9 mouse cellular contexts compared by ENCODE assay signal in the genomic region with DNA sequence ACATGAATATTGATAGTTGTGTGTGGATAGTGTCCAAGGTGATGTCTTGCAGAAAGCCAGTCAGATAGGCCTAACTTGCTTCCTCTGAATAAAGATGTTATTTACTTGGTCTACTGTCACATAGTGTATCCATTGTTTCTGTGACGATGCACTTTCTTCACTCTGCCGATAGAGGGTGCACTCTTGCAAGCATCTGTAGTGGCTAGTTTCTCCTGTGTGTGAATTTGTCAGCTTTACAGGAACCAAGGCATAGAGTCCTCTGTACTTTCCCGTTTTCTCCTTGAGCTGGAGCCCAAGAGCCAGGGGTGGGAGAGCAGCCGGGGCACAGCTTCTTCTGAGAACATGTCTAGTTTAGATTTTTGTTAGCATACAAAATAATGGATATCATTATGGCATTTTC. TPM values are rescaled to one million over a fixed set of nuclear protein-coding genes. Genes with fewer than 3 reads are reported as not detected.
DNase-seq lines count a peak whose midpoint lies in the region; ATAC-seq and TF ChIP-seq lines count a peak whose summit lies in the region.
"Had no signal": no experiment of that assay in that cellular context is flagged by ENCODE, and none has a peak within 500 bp of the region (broad histone marks: within the 10 kb centered on the region; RNA-seq: fewer than 3 reads in every experiment).

No protein-coding gene starts in this region.

- no peak overlapping the region for H3K4me2 ChIP-seq in kidney, embryonic 15.5 days
- H3K4me2 ChIP-seq: lung, embryonic 15.5 days; stomach, embryonic 15.5 days had no signal

- no peak overlapping the region for H3K4me3 ChIP-seq in kidney, embryonic 15.5 days (replicated peaks)
- no peak overlapping the region for H3K4me3 ChIP-seq in G1E (ENCODE audit: low read depth, low read length)
- H3K4me3 ChIP-seq: lung, embryonic 15.5 days; stomach, embryonic 15.5 days had no signal

- H3K4me1 ChIP-seq in kidney, embryonic 15.5 days = no peaks in the 10 kb centered on the region
- peaks cover 5% of the 10 kb centered on the region; the same call in 1 of the 2 replicates for H3K4me1 ChIP-seq in G1E (ENCODE audit: insufficient read depth, low read depth, low read length)
- H3K4me1 ChIP-seq: lung, embryonic 15.5 days; stomach, embryonic 15.5 days had no signal

- no peaks in the 10 kb centered on the region for H3K27me3 ChIP-seq in kidney, embryonic 15.5 days
- no peaks in the 10 kb centered on the region for H3K27me3 ChIP-seq in G1E (ENCODE audit: insufficient read depth, low read length)
- H3K27me3 ChIP-seq: lung, embryonic 15.5 days; stomach, embryonic 15.5 days had no signal

- peak; percentile 67 for TF ChIP-seq CTCF in G1E (IDR thresholded peaks at IDR 0.05; ENCODE audit: low read depth, low read length)

- no peak overlapping the region for H3K27ac ChIP-seq in kidney, embryonic 15.5 days
- H3K27ac ChIP-seq: lung, embryonic 15.5 days; stomach, embryonic 15.5 days had no signal

- ATAC-seq in kidney, embryonic 15.5 days (replicated peaks; ENCODE audit: low FRiP score) = no peak
- no peak for ATAC-seq in G1E (ENCODE audit: extremely low read depth, insufficient number of reproducible peaks, low FRiP score, poor library complexity, severe bottlenecking)

- no peak overlapping the region for H3K9ac ChIP-seq in kidney, embryonic 15.5 days
- H3K9ac ChIP-seq: lung, embryonic 15.5 days; stomach, embryonic 15.5 days had no signal

- 48% methylated on average over 4 of the region's 4 CpGs for WGBS in kidney, embryonic 15.5 days

- DNase-seq in kidney, postnatal 14 days = peak; percentile 21
- peak; percentile 21 for DNase-seq in G1E (ENCODE audit: low spot score)
- peak; percentile 66 for DNase-seq in brain, adult 2 months (ENCODE audit: low read depth, low spot score)
- DNase-seq in lung, postnatal 25 days (ENCODE audit: low spot score) = peak; percentile 23
- no peak for DNase-seq in spleen, postnatal 14 days (ENCODE audit: low spot score in 2 of 2)
- DNase-seq in urinary bladder, adult 2 months (ENCODE audit: low spot score) = no peak

- peaks cover 89% of the 10 kb centered on the region for H3K36me3 ChIP-seq in kidney, embryonic 15.5 days
- H3K36me3 ChIP-seq in G1E (replicated peaks) = peaks cover 97% of the 10 kb centered on the region

- H3K9me3 ChIP-seq in kidney, embryonic 15.5 days (replicated peaks) = no peaks in the 10 kb centered on the region
- no peaks in the 10 kb centered on the region for H3K9me3 ChIP-seq in G1E (replicated peaks)
- H3K9me3 ChIP-seq: lung, embryonic 15.5 days; stomach, embryonic 15.5 days had no signal

RNA-seq across cellular contexts. Expression of gene Calhm2, which starts 17.0 kb away (rescaled TPM):
- 5.7 and 7.2 TPM in 2 replicates for polyA plus RNA-seq in kidney, embryonic 15.5 days (2015; fragmentation: Nextera tagmentation; extraction: Ambion mirVana)
- total RNA-seq in G1E (2014; fragmentation: Nextera tagmentation) (not detected in 2 replicates), G1E (2017) (0.17 and 0.44 TPM in 2 replicates)
- polyA plus RNA-seq in G1E (2012) = 0.07 and 0.08 TPM in 2 replicates
- 16.2 and 16.9 TPM in 2 replicates for polyA plus RNA-seq in urinary bladder, adult 2 months (2012; rRNA removed)

RNA-seq across cellular contexts. Expression of gene Calhm1, which starts 23.0 kb away (rescaled TPM):
- polyA plus RNA-seq in kidney, embryonic 15.5 days (2015; fragmentation: Nextera tagmentation; extraction: Ambion mirVana) = not detected in 2 replicates
- not detected in 2 replicates for total RNA-seq in G1E (2014; fragmentation: Nextera tagmentation)
- not detected in 2 replicates for total RNA-seq in G1E (2017)
- polyA plus RNA-seq in G1E (2012) = not detected in 2 replicates
- not detected in 2 replicates for polyA plus RNA-seq in urinary bladder, adult 2 months (2012; rRNA removed)
- polyA plus RNA-seq: lung, embryonic 15.5 days; stomach, embryonic 15.5 days had no signal

RNA-seq across cellular contexts. Expression of gene Pdcd11, which starts 30.5 kb away (rescaled TPM):
- 10.0 and 10.5 TPM in 2 replicates for polyA plus RNA-seq in kidney, embryonic 15.5 days (2015; fragmentation: Nextera tagmentation; extraction: Ambion mirVana)
- total RNA-seq in G1E (2014; fragmentation: Nextera tagmentation) (27.2 and 27.5 TPM in 2 replicates), G1E (2017) (29.3 and 30.9 TPM in 2 replicates)
- 32.9 and 37.5 TPM in 2 replicates for polyA plus RNA-seq in G1E (2012)
- polyA plus RNA-seq in urinary bladder, adult 2 months (2012; rRNA removed) = 12.7 and 15.1 TPM in 2 replicates

RNA-seq across cellular contexts. Expression of gene Usmg5, which starts 30.6 kb away (rescaled TPM):
- 1,312 and 1,558 TPM in 2 replicates for polyA plus RNA-seq in kidney, embryonic 15.5 days (2015; fragmentation: Nextera tagmentation; extraction: Ambion mirVana)
- total RNA-seq in G1E (2014; fragmentation: Nextera tagmentation) (144 and 195 TPM in 2 replicates), G1E (2017) (1,057 and 1,170 TPM in 2 replicates)
- 15.0 and 27.1 TPM in 2 replicates for polyA plus RNA-seq in G1E (2012)
- polyA plus RNA-seq in urinary bladder, adult 2 months (2012; rRNA removed) = 429 and 491 TPM in 2 replicates

RNA-seq across cellular contexts. Expression of gene Calhm3, which starts 36.5 kb away (rescaled TPM):
- not detected in 2 replicates for polyA plus RNA-seq in kidney, embryonic 15.5 days (2015; fragmentation: Nextera tagmentation; extraction: Ambion mirVana)
- total RNA-seq in G1E (2014; fragmentation: Nextera tagmentation) (not detected in 2 replicates), G1E (2017) (0.16 TPM in 1 of 2 replicates, not detected in the other)
- polyA plus RNA-seq in G1E (2012) = not detected in 2 replicates
- not detected in 2 replicates for polyA plus RNA-seq in urinary bladder, adult 2 months (2012; rRNA removed)
- polyA plus RNA-seq: lung, embryonic 15.5 days; stomach, embryonic 15.5 days had no signal

Comparison
In these comparisons a context has a peak if more than half of its experiments do, and no peak if none do; other contexts are left out.
1. DNase-seq: peak in kidney, postnatal 14 days (single experiment), G1E (single experiment), brain, adult 2 months (single experiment) and lung, postnatal 25 days (single experiment); none in spleen, postnatal 14 days (0 of 2) and urinary bladder, adult 2 months (single experiment).